ENCODE assay signal across 9 mouse cellular contexts in the genomic region with DNA sequence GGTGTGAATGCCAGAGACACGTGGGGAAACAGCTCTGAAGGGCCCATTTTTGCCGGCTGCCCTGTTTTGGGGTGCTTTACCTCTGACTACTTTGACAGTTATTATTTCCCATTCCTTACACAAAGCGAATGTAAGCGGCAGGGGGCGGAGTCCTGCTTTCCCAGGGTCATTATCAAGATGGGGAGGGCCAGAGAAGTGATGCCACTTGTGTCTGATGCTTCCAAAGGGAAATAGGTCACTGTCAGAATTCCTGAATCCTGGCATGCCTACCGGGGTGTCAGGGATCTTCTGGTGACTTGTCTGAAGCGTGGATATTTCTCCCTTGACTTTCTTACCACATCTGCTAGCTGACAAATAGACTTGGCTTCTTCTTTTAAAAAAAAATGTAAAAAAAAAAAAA.
DNase-seq lines count a peak whose midpoint lies in the region; ATAC-seq and TF ChIP-seq lines count a peak whose summit lies in the region.
"Had no signal": no experiment of that assay in that cellular context is flagged by ENCODE, and none has a peak within 500 bp of the region (broad histone marks: within the 10 kb centered on the region; RNA-seq: fewer than 3 reads in every experiment).

No protein-coding gene starts in this region.

- ATAC-seq in kidney, embryonic 16.5 days (ENCODE audit: low FRiP score, low TSS enrichment) = no peak
- ATAC-seq in hindbrain, embryonic 11.5 days (ENCODE audit: low FRiP score) = no peak
- no peak for ATAC-seq in neural tube, embryonic 12.5 days (ENCODE audit: low FRiP score, low read depth)
- no peak for ATAC-seq in liver, postnatal 0 days
- ATAC-seq: lung, postnatal 0 days had no signal

- peak overlapping the region; percentile 28; the same call in 1 of the 2 replicates for H3K4me3 ChIP-seq in kidney, embryonic 16.5 days (ENCODE audit: low read length)
- peak overlapping the region; percentile 34 for H3K4me3 ChIP-seq in hindbrain, embryonic 11.5 days (ENCODE audit: low read depth, low read length)
- no peak overlapping the region; the same call in 1 of the 2 replicates for H3K4me3 ChIP-seq in neural tube, embryonic 12.5 days
- no peak overlapping the region for H3K4me3 ChIP-seq in liver, postnatal 0 days (ENCODE audit: low read depth, low read length)

- H3K9ac ChIP-seq in kidney, embryonic 16.5 days (replicated peaks; ENCODE audit: low read length) = no peak overlapping the region
- no peak overlapping the region for H3K9ac ChIP-seq in hindbrain, embryonic 11.5 days (ENCODE audit: low read depth, low read length)
- H3K9ac ChIP-seq in neural tube, embryonic 12.5 days = no peak overlapping the region
- H3K9ac ChIP-seq in liver, postnatal 0 days (replicated peaks) = no peak overlapping the region

- H3K27ac ChIP-seq in kidney, embryonic 16.5 days (ENCODE audit: low read length) = no peak overlapping the region
- no peak overlapping the region for H3K27ac ChIP-seq in hindbrain, embryonic 11.5 days (ENCODE audit: low read depth, low read length)
- no peak overlapping the region for H3K27ac ChIP-seq in neural tube, embryonic 12.5 days
- H3K27ac ChIP-seq in liver, postnatal 0 days (ENCODE audit: low read depth) = no peak overlapping the region

- no peaks in the 10 kb centered on the region for H3K36me3 ChIP-seq in kidney, embryonic 16.5 days (ENCODE audit: insufficient read depth, low read length)
- no peaks in the 10 kb centered on the region for H3K36me3 ChIP-seq in hindbrain, embryonic 11.5 days (ENCODE audit: control insufficient read depth, insufficient read depth, low read length)
- no peaks in the 10 kb centered on the region for H3K36me3 ChIP-seq in neural tube, embryonic 12.5 days
- no peaks in the 10 kb centered on the region for H3K36me3 ChIP-seq in liver, postnatal 0 days (replicated peaks; ENCODE audit: insufficient read depth, low read length)

- peaks cover 21% of the 10 kb centered on the region for H3K4me1 ChIP-seq in kidney, embryonic 16.5 days (ENCODE audit: insufficient read depth, low read length)
- 0 out of 2 replicates have a peak, but pooled peaks cover 3% of the 10 kb centered on the region for H3K4me1 ChIP-seq in hindbrain, embryonic 11.5 days (replicated peaks; ENCODE audit: control insufficient read depth, insufficient read depth, low read length)
- H3K4me1 ChIP-seq in neural tube, embryonic 12.5 days = peaks cover 16% of the 10 kb centered on the region
- H3K4me1 ChIP-seq in liver, postnatal 0 days (ENCODE audit: insufficient read depth) = no peaks in the 10 kb centered on the region

- WGBS in kidney, embryonic 16.5 days = 33% methylated on average over 7 of the region's 7 CpGs
- 35% methylated on average over 7 of the region's 7 CpGs for WGBS in hindbrain, embryonic 11.5 days
- 31% methylated on average over 7 of the region's 7 CpGs for WGBS in neural tube, embryonic 12.5 days
- WGBS in liver, postnatal 0 days (ENCODE audit: insufficient replicate concordance) = 31% methylated on average over 7 of the region's 7 CpGs

- peaks cover 25% of the 10 kb centered on the region for H3K27me3 ChIP-seq in kidney, embryonic 16.5 days (ENCODE audit: insufficient read depth, low read length)
- H3K27me3 ChIP-seq in hindbrain, embryonic 11.5 days (ENCODE audit: control insufficient read depth, insufficient read depth, low read length) = peaks cover 7% of the 10 kb centered on the region; the same call in 1 of the 2 replicates
- peaks cover 9% of the 10 kb centered on the region for H3K27me3 ChIP-seq in neural tube, embryonic 12.5 days (replicated peaks)
- H3K27me3 ChIP-seq in liver, postnatal 0 days (ENCODE audit: insufficient read depth, low read length) = 0 out of 2 replicates have a peak, but pooled peaks cover 6% of the 10 kb centered on the region

- DNase-seq in adrenal gland, adult 2 months = peak; percentile 17
- no peak for DNase-seq in adrenal gland, postnatal 36 days
- DNase-seq in kidney, adult 8-10 months = no peak
- DNase-seq in hindbrain, embryonic 11.5 days (ENCODE audit: low spot score) = peak; percentile 12
- no peak for DNase-seq in liver, postnatal 0 days
- no peak for DNase-seq in spleen, postnatal 4 days (ENCODE audit: low spot score in 2 of 2)

- H3K9me3 ChIP-seq in kidney, embryonic 16.5 days (ENCODE audit: low read length) = no peaks in the 10 kb centered on the region
- H3K9me3 ChIP-seq in hindbrain, embryonic 11.5 days (ENCODE audit: control insufficient read depth, low read length) = no peaks in the 10 kb centered on the region
- no peaks in the 10 kb centered on the region for H3K9me3 ChIP-seq in neural tube, embryonic 12.5 days
- no peaks in the 10 kb centered on the region for H3K9me3 ChIP-seq in liver, postnatal 0 days (ENCODE audit: low read length)

- TF ChIP-seq CTCF in liver, postnatal 0 days (IDR thresholded peaks at IDR 0.05; ENCODE audit: low read depth) = no peak

- peak overlapping the region; percentile 57 for H3K4me2 ChIP-seq in kidney, embryonic 16.5 days (replicated peaks; ENCODE audit: low read depth, low read length)
- H3K4me2 ChIP-seq in hindbrain, embryonic 11.5 days (replicated peaks; ENCODE audit: low read depth, low read length) = peak overlapping the region; percentile 59
- H3K4me2 ChIP-seq in neural tube, embryonic 12.5 days (replicated peaks) = peak overlapping the region; percentile 73
- no peak overlapping the region for H3K4me2 ChIP-seq in liver, postnatal 0 days (ENCODE audit: low read depth, low read length)

- TF ChIP-seq EP300 in liver, postnatal 0 days (IDR thresholded peaks at IDR 0.05; ENCODE audit: low read depth) = no peak

Comparison
In these comparisons a context has a peak if more than half of its experiments do, and no peak if none do; other contexts are left out.
1. DNase-seq: peak in adrenal gland, adult 2 months (single experiment) and hindbrain, embryonic 11.5 days (single experiment); none in adrenal gland, postnatal 36 days (0 of 2), kidney, adult 8-10 months (0 of 2), liver, postnatal 0 days (single experiment) and spleen, postnatal 4 days (0 of 2).
2. H3K4me3 ChIP-seq: peak in kidney, embryonic 16.5 days (single experiment) and hindbrain, embryonic 11.5 days (single experiment); none in neural tube, embryonic 12.5 days (single experiment) and liver, postnatal 0 days (single experiment).